Mouse (Mus musculus) heart, postnatal 0 days (tissue): Measurements from ENCODE around the gene Syf2. TPM values are rescaled to one million over a fixed set of nuclear protein-coding genes. Genes with fewer than 3 reads are reported as not detected.
"Not testable (repeated sequence)": the region's sequence is repeated elsewhere in the genome, so short reads cannot be mapped to it uniquely, and the experiment has no call there.

Experiments used
- ATAC-seq: fragments of 200-750 bp; cut with Nextera tagmentation; 2 replicates; pipeline ENCODE4 v1.8.0; 2017; ENCODE audit warnings: low read depth, moderate number of reproducible peaks, moderate library complexity; ENCODE audit not compliant: insufficient read depth
- DNase-seq: peaks from one replicate; pipeline ENCODE4 v3.0.0-alpha.2; 2016; ENCODE audit warnings: low spot score
- H3K27ac ChIP-seq: fragments of 300-500 bp; sonication (generic); 2 replicates; pipeline ENCODE4 v1.5.1; 2014; ENCODE audit warnings: low read depth, mild to moderate bottlenecking
- H3K27me3 ChIP-seq: fragments of 300-500 bp; sonication (generic); 2 replicates; pipeline ENCODE4 v1.6.1; 2014; ENCODE audit warnings: low read length, mixed read lengths; ENCODE audit not compliant: control insufficient read depth, insufficient read depth
- H3K36me3 ChIP-seq: fragments of 300-500 bp; sonication (generic); replicated peaks from 2 replicates; pipeline ENCODE4 v1.6.1; 2014; ENCODE audit warnings: low read length, mixed read lengths; ENCODE audit not compliant: control insufficient read depth, insufficient read depth
- H3K4me1 ChIP-seq: fragments of 300-500 bp; sonication (generic); 2 replicates; pipeline ENCODE4 v1.6.1; 2014; ENCODE audit warnings: antibody characterized with exemption; ENCODE audit not compliant: control insufficient read depth, insufficient read depth
- H3K4me2 ChIP-seq: fragments of 300-500 bp; sonication (generic); 2 replicates; pipeline ENCODE4 v1.6.1; 2014; ENCODE audit warnings: low read depth, mild to moderate bottlenecking, low read length, moderate library complexity
- H3K4me3 ChIP-seq: fragments of 300-500 bp; sonication (generic); 2 replicates; pipeline ENCODE4 v1.5.1; 2014; ENCODE audit warnings: low read depth, low read length
- H3K9ac ChIP-seq: fragments of 300-500 bp; sonication (generic); replicated peaks from 2 replicates; pipeline ENCODE4 v1.6.1; 2014; ENCODE audit warnings: low read depth, low read length, mixed read lengths
- H3K9me3 ChIP-seq: fragments of 300-500 bp; sonication (generic); replicated peaks from 2 replicates; pipeline ENCODE4 v1.6.1; 2016; ENCODE audit warnings: low read length; ENCODE audit not compliant: control insufficient read depth
- CTCF ChIP-seq: IDR thresholded peaks from 2 replicates; pipeline ENCODE4 v1.5.1; 2016; ENCODE audit warnings: antibody characterized with exemption, control low read depth, low read depth
- EP300 ChIP-seq: IDR thresholded peaks from 2 replicates; pipeline ENCODE4 v1.6.1; 2016; ENCODE audit warnings: antibody characterized with exemption, low read depth
- WGBS: fragments of 180-500 bp; shearing (Covaris S2); extraction: QIAGEN DNeasy Blood & Tissue Kit; methylation state at CpG from one replicate; pipeline ENCODE4 v1.1.7; 2014; 5-methylcytosine and 5-hydroxymethylcytosine counted together
- polyA plus RNA-seq: library from polyadenylated mRNA; unstranded; fragments of >200 nt; fragmentation: Nextera tagmentation; extraction: Ambion mirVana; gene quantifications from 2 replicates; pipeline ENCODE4 v1.2.1, GENCODE M21; 2015
- total RNA-seq: library from RNA; depleted of rRNA; stranded (reverse); fragments of >200 nt; gene quantifications from 2 replicates; pipeline ENCODE4 v1.2.3, GENCODE M21; 2014; ENCODE audit warnings: low replicate concordance

The Syf2 gene
- total and polyA plus RNA-seq, 2 experiments from 2014 or later, result 19.5 to 66.8 TPM

DNA sequence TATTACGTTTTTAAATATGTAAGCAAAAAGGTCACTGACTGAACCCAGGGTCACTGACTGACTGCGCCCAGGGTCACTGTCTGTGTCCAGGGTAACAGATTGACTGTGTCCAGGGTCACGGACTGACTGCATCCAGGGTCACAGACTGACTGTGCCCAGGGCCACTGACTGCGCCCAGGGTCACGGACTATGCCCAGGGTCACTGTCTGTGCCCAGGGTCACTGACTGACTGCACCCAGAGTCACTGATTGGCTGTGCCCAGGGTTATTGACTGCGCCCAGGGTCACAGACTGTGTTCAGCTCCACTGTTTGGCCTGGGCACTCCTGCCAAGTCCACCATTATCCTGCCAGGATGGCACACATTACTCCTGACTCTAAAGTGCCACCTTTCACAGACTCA lies 33.4 kb upstream of the Syf2 start:
- H3K36me3 ChIP-seq, result peaks cover 65% of the 10 kb centered on the region
- whole genome bisulfite sequencing, result 93% methylated on average over 6 of the region's 6 CpGs

DNA sequence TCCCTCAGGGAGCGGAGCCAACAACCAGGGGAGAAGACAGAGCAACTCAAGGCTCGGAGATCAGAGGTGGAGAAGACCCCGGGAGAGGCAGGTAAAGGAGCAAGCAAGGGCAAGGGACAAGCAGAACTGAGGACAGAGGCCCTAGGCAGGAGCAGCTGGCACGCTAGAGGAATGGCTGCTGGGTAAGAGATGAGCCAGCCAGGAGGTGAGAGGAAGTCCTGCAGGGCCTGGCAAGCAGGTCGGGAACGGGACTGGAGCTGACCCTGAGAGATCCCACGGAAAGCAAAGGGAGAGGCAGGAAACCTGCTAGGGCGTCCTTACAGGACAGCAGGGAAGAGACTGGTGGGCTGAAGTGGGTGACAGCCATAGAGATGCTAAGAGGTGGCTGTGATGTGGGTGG lies 29.6 kb upstream of the Syf2 start:
- no peaks in the 10 kb centered on the region for H3K9me3 ChIP-seq
- 88% methylated on average over 8 of the region's 8 CpGs for WGBS
- DNase-seq (no peak), ATAC-seq (no peak)
- no peak overlapping the region for H3K4me3 ChIP-seq
- no peak for TF ChIP-seq EP300
- TF ChIP-seq CTCF, result no peak
- no peak overlapping the region for H3K27ac ChIP-seq
- no peak overlapping the region for H3K9ac ChIP-seq
- no peak overlapping the region for H3K4me2 ChIP-seq
- H3K4me1 ChIP-seq, result no peaks in the 10 kb centered on the region
- H3K36me3 ChIP-seq, result peaks cover 95% of the 10 kb centered on the region
- H3K27me3 ChIP-seq, result no peaks in the 10 kb centered on the region

More for the DNA sequence above, 33.4 kb upstream of the Syf2 start:
- DNase-seq (no peak), ATAC-seq (no peak)
- Histone ChIP-seq H3K4me3 (no peak overlapping the region), H3K4me2 (no peak overlapping the region), H3K27ac (no peak overlapping the region), H3K27me3 (no peaks in the 10 kb centered on the region), H3K4me1 (no peaks in the 10 kb centered on the region), H3K9me3 (no peaks in the 10 kb centered on the region), H3K9ac (no peak overlapping the region)
- no peak for TF ChIP-seq CTCF
- no peak for TF ChIP-seq EP300

DNA sequence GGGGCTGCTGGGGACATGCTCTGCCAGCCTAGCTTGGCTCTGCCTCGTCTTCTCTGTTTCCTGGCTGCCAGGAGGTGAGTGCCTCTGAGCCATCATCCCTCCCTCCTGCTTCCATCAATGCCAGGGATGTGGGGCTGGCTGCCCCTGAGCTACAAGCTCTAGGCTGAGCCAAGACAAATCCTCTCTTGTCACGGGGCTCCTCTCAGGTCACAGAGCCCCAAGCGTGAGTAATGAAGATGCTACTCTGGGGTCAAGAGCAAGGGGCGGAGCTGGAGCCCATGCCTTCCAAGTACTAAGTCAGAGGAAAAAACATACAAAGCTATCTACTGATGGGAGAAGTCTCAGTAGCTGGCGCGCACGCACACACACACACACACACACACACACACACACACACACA lies 27.7 kb upstream of the Syf2 start:
- TF ChIP-seq CTCF (no peak), EP300 (no peak)

DNA sequence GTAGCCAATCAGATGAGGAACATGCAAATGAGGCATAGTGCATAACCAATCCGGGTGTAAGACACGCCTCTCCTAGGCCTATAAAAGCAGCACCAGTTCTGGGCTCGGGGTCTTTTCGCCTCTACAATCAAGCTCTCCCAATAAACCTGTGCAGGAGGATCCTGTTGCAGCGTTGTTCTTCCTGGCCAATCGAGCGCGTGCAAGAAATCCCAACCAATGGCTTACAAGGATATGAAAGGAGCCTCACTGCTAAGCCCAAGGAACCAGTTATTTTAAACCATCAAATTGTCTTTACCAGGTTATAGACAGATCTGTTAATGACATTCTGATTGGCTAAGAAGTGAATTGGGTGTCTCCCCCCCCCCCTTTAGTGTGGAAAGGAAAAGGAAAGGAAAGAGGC lies 19.3 kb upstream of the Syf2 start:
- not testable (repeated sequence) for DNase-seq, ATAC-seq, H3K9me3 ChIP-seq, H3K27me3 ChIP-seq, H3K27ac ChIP-seq, H3K4me2 ChIP-seq, H3K9ac ChIP-seq, H3K4me3 ChIP-seq
- Histone ChIP-seq H3K4me1 (peaks cover 10% of the 10 kb centered on the region), H3K36me3 (peaks cover 44% of the 10 kb centered on the region)
- 97% methylated on average over 6 of the region's 8 CpGs for WGBS

More for the DNA sequence above, 27.7 kb upstream of the Syf2 start:
- WGBS, result 85% methylated on average over 7 of the region's 7 CpGs
- ATAC-seq, result no peak
- no peak overlapping the region for H3K4me2 ChIP-seq
- no peak overlapping the region for H3K27ac ChIP-seq
- no peak for DNase-seq
- H3K36me3 ChIP-seq, result peaks cover 98% of the 10 kb centered on the region
- H3K9ac ChIP-seq, result no peak overlapping the region
- H3K4me1 ChIP-seq, result no peaks in the 10 kb centered on the region
- no peaks in the 10 kb centered on the region for H3K9me3 ChIP-seq
- no peak overlapping the region for H3K4me3 ChIP-seq
- H3K27me3 ChIP-seq, result no peaks in the 10 kb centered on the region

DNA sequence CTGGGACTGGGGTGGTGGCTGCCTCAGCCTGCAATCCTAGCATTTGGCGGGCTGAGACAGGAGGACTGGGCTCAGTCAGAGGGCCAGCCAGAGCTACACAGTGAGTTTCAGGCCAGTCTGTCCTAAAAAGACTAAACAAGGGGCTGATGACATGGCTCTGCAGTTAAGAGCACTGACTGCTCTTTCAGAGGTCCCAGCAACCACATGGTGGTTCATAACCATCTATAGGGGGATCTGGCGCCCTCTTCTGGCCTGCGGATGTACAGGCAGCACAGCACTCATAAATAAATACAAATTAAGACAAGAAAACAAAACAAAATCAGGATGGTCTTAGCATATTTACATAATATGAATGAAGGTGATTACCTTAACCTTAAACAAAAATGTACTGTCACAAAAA lies 17.3 kb upstream of the Syf2 start:
- Histone ChIP-seq H3K27me3 (no peaks in the 10 kb centered on the region), H3K27ac (no peak overlapping the region), H3K4me3 (peak overlapping the region; percentile 88), H3K9me3 (no peaks in the 10 kb centered on the region), H3K4me1 (peaks cover 10% of the 10 kb centered on the region), H3K9ac (no peak overlapping the region), H3K36me3 (peaks cover 24% of the 10 kb centered on the region), H3K4me2 (peak overlapping the region; percentile 68)
- DNase-seq (peak; percentile 41), ATAC-seq (no peak)
- WGBS, result 35% methylated on average over 3 of the region's 3 CpGs
- TF ChIP-seq EP300 (no peak), CTCF (peak; percentile 65)

DNA sequence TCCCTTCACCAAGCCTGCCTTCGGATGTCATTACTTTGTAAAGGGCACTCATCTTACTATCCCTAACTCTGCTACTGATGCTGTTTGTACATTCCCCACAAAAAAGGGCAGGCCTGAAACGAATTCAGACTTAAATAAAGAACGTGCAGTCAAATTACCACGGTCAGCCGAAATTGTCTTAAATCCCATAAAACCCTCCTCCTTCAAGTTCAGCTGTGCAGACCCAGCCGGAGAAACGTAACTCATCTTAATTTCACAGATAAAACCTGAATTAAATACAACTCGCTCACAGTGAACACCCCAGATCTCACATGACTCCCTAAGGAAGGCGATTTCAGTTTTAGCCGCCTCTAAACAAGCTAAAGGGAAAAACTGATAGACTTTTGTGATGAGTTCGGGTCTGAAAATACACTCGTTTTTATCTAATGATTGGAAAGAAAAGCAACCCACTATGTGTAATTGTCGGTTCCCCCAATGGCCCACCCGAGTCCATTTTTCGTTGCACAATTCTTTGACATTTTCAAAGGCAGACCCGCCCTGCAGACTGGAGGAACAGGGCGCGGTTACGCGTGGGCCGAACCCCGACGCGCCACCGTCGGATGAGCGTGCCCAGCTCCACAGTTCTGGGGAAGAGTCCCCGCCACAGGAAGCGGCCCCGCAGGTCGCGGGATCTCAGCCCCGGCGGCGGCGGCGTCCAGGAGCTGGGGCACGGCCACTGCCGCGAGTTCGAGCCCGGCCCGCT lies 16.4 kb upstream of the Syf2 start:
- peak; percentile 61 for ATAC-seq
- Histone ChIP-seq H3K9ac (peak overlapping the region; percentile 85), H3K9me3 (no peaks in the 10 kb centered on the region), H3K4me3 (peak overlapping the region; percentile 88), H3K36me3 (peaks cover 15% of the 10 kb centered on the region), H3K27ac (peak overlapping the region; percentile 95), H3K4me2 (peak overlapping the region; percentile 68), H3K4me1 (peaks cover 13% of the 10 kb centered on the region), H3K27me3 (no peaks in the 10 kb centered on the region)
- no peak for DNase-seq
- no peak for TF ChIP-seq CTCF
- no peak for TF ChIP-seq EP300
- 2% methylated on average over 43 of the region's 43 CpGs for WGBS
